Mouse (Mus musculus) brown adipose tissue, adult 24 weeks (tissue): ENCODE data around the gene Khdrbs1. TPM values are rescaled to one million over a fixed set of nuclear protein-coding genes. Genes with fewer than 3 reads are reported as not detected.
"Not testable (repeated sequence)": the region's sequence is repeated elsewhere in the genome, so short reads cannot be mapped to it uniquely, and the experiment has no call there.

ENCODE experiments used
- H3K27ac ChIP-seq: fragments of 200-500 bp; replicated peaks from 2 replicates; pipeline ENCODE4 v1.5.1; 2012; ENCODE audit warnings: low read depth, mild to moderate bottlenecking, low read length
- H3K4me1 ChIP-seq: fragments of 200-500 bp; 2 replicates; pipeline ENCODE4 v1.6.1; 2012; ENCODE audit warnings: low read length, mixed read lengths; ENCODE audit not compliant: control insufficient read depth, insufficient read depth, insufficient read length
- H3K4me3 ChIP-seq: fragments of 200-500 bp; 2 replicates; pipeline ENCODE4 v1.5.1; 2012; ENCODE audit warnings: low read depth, mild to moderate bottlenecking, low read length, moderate library complexity; ENCODE audit not compliant: insufficient read depth
- polyA plus RNA-seq: library from polyadenylated mRNA; stranded (reverse); fragments of >200 nt; gene quantifications from 2 replicates; pipeline ENCODE4 v1.2.4, GENCODE M21; 2012; ENCODE audit not compliant: missing spikeins, insufficient read depth, insufficient read length

The Khdrbs1 gene
- 16.9 and 23.4 TPM in 2 replicates for polyA plus RNA-seq

GRCm38 (mm10) chr4:129742232-129743009, at the start of gene Khdrbs1:
Khdrbs1 (minus strand) TSS chr4:129742303.
- Histone ChIP-seq H3K4me3 (peak within 1 kb of the TSS; percentile 97), H3K27ac (peak within 1 kb of the TSS; percentile 98), H3K4me1 (peaks cover 4% of the 10 kb centered on the region; the same call in 1 of the 2 replicates)

GRCm38 (mm10) chr4:129791399-129791798, 49.3 kb upstream of the Khdrbs1 start:
- H3K4me1 ChIP-seq = peaks cover 14% of the 10 kb centered on the region
- no peak overlapping the region for H3K4me3 ChIP-seq
- H3K27ac ChIP-seq = no peak overlapping the region

- H3K4me1 ChIP-seq = peaks cover 12% of the 10 kb centered on the region
- H3K27ac ChIP-seq = no peak overlapping the region
- H3K4me3 ChIP-seq = no peak overlapping the region
These were observed 48.4 kb upstream of the Khdrbs1 start for GRCm38 (mm10) chr4:129790475-129790874.

GRCm38 (mm10) chr4:129789635-129790034, 47.5 kb upstream of the Khdrbs1 start:
- no peak overlapping the region for H3K4me3 ChIP-seq
- peaks cover 4% of the 10 kb centered on the region; the same call in 1 of the 2 replicates for H3K4me1 ChIP-seq
- H3K27ac ChIP-seq = no peak overlapping the region

- H3K27ac ChIP-seq = peak overlapping the region; percentile 49
- peaks cover under 1% of the 10 kb centered on the region; the same call in 1 of the 2 replicates for H3K4me1 ChIP-seq
- no peak overlapping the region for H3K4me3 ChIP-seq
These were observed 46.6 kb upstream of the Khdrbs1 start for GRCm38 (mm10) chr4:129788693-129789092.

GRCm38 (mm10) chr4:129785178-129785577, 43.1 kb upstream of the Khdrbs1 start:
- Histone ChIP-seq H3K27ac (no peak overlapping the region), H3K4me3 (no peak overlapping the region), H3K4me1 (no peaks in the 10 kb centered on the region)

GRCm38 (mm10) chr4:129783506-129783905, 41.4 kb upstream of the Khdrbs1 start:
- Histone ChIP-seq H3K4me1 (no peaks in the 10 kb centered on the region), H3K4me3 (no peak overlapping the region), H3K27ac (no peak overlapping the region)

- Histone ChIP-seq H3K27ac (no peak overlapping the region), H3K4me3 (no peak overlapping the region), H3K4me1 (no peaks in the 10 kb centered on the region)
These were observed 40.8 kb upstream of the Khdrbs1 start for GRCm38 (mm10) chr4:129782857-129783331.

GRCm38 (mm10) chr4:129781881-129782675, 40.0 kb upstream of the Khdrbs1 start:
- Histone ChIP-seq H3K4me3 (no peak overlapping the region), H3K27ac (no peak overlapping the region)

GRCm38 (mm10) chr4:129771672-129772521, 29.8 kb upstream of the Khdrbs1 start:
- Histone ChIP-seq H3K4me3 (no peak overlapping the region), H3K27ac (no peak overlapping the region), H3K4me1 (peaks cover 2% of the 10 kb centered on the region; the same call in 1 of the 2 replicates)

More at GRCm38 (mm10) chr4:129781881-129782675, 40.0 kb upstream of the Khdrbs1 start:
- H3K4me1 ChIP-seq = no peaks in the 10 kb centered on the region

GRCm38 (mm10) chr4:129771314-129771671, 29.2 kb upstream of the Khdrbs1 start:
- no peak overlapping the region for H3K4me3 ChIP-seq
- H3K4me1 ChIP-seq = peaks cover 2% of the 10 kb centered on the region; the same call in 1 of the 2 replicates
- no peak overlapping the region for H3K27ac ChIP-seq

- H3K4me3 ChIP-seq = no peak overlapping the region
- H3K27ac ChIP-seq = no peak overlapping the region
- H3K4me1 ChIP-seq = peaks cover 2% of the 10 kb centered on the region; the same call in 1 of the 2 replicates
These were observed 28.5 kb upstream of the Khdrbs1 start for GRCm38 (mm10) chr4:129770600-129770999.

- not testable (repeated sequence) for H3K4me3 ChIP-seq, H3K27ac ChIP-seq, H3K4me1 ChIP-seq
These were observed 26.6 kb upstream of the Khdrbs1 start for GRCm38 (mm10) chr4:129768742-129769141.

- Histone ChIP-seq H3K4me3 (no peak overlapping the region), H3K27ac (no peak overlapping the region), H3K4me1 (peaks cover 2% of the 10 kb centered on the region; the same call in 1 of the 2 replicates)
These were observed 25.7 kb upstream of the Khdrbs1 start for GRCm38 (mm10) chr4:129767782-129768181.
